In the genomic region with DNA sequence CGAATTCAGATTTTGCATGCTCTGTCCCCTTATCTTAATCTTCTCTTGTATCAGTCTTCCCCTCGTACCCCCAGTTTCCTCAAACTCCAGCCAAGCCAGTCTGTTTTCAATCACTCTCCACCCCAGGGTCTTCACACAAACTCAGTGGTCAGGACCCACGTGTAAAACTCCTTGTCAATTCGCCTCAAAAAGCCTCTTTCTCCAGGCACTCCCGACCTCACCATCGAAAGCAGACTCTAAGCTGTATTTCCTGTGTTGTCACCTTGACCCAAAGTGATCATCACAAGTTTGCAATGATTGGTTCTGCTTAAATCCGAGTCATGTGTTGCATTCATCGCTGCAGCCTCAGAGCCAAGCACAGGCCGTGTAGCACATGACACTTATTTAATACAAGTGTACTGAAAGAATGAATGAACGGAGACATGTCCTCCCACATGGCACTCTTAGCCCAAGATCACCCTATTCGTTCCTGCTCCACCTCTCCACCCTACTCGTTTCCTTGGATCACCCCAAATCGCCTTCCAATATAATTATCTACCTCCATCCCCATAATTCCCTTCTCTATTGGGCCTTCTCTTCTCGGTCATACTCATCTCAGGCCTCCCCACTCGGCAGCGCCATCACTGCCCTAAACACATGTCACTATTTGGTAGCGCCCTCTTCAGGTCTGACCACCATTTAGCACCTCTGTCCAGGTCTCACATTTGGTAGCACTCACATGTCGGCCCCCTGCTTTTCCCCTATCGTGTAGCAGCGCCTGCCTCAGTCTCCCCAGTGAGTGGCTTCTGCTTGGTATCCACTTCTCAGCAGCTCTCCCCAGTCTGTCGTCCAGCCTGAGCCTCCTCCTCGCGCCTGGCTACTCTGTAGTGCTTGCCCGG, we compare ENCODE assay signal across 8 mouse cellular contexts. TPM values are rescaled to one million over a fixed set of nuclear protein-coding genes. Genes with fewer than 3 reads are reported as not detected.
DNase-seq lines count a peak whose midpoint lies in the region; ATAC-seq and TF ChIP-seq lines count a peak whose summit lies in the region.

No protein-coding gene starts in this region.

- H3K4me3 ChIP-seq in hindbrain, embryonic 13.5 days, result peak overlapping the region; percentile 84
- peak overlapping the region; percentile 81 to 92 for H3K4me3 ChIP-seq in liver, embryonic 14.5 days (ENCODE audit: insufficient read depth in 1 of 2, low read depth in 2 of 2, low read length in 2 of 2)
- H3K4me3 ChIP-seq in neural tube, embryonic 15.5 days (replicated peaks), result peak overlapping the region; percentile 74

- peaks cover 31% of the 10 kb centered on the region for H3K36me3 ChIP-seq in hindbrain, embryonic 13.5 days
- peaks cover 12% of the 10 kb centered on the region for H3K36me3 ChIP-seq in liver, embryonic 14.5 days (replicated peaks; ENCODE audit: control insufficient read depth, insufficient read depth, low read depth)
- peaks cover 12% of the 10 kb centered on the region for H3K36me3 ChIP-seq in neural tube, embryonic 15.5 days

- no peak for TF ChIP-seq EP300 in liver, embryonic 14.5 days (IDR thresholded peaks at IDR 0.05; ENCODE audit: low read depth)

- H3K9me3 ChIP-seq in hindbrain, embryonic 13.5 days, result no peaks in the 10 kb centered on the region
- H3K9me3 ChIP-seq in liver, embryonic 14.5 days (ENCODE audit: control insufficient read depth, low read length), result no peaks in the 10 kb centered on the region
- no peaks in the 10 kb centered on the region for H3K9me3 ChIP-seq in neural tube, embryonic 15.5 days (replicated peaks)

- peaks cover 36% of the 10 kb centered on the region for H3K4me1 ChIP-seq in hindbrain, embryonic 13.5 days (replicated peaks)
- peaks cover 21 to 33% of the 10 kb centered on the region in 2 experiments for H3K4me1 ChIP-seq in liver, embryonic 14.5 days (replicated peaks; ENCODE audit: control insufficient read depth in 2 of 2, insufficient read depth in 2 of 2, low read length in 1 of 2)
- H3K4me1 ChIP-seq in neural tube, embryonic 15.5 days, result peaks cover 42% of the 10 kb centered on the region

- no peaks in the 10 kb centered on the region for H3K27me3 ChIP-seq in Patski
- H3K27me3 ChIP-seq in hindbrain, embryonic 13.5 days, result 0 out of 2 replicates have a peak, but pooled peaks cover 5% of the 10 kb centered on the region
- no peaks in the 10 kb centered on the region for H3K27me3 ChIP-seq in liver, embryonic 14.5 days (ENCODE audit: control insufficient read depth, insufficient read depth, low read length)
- H3K27me3 ChIP-seq in neural tube, embryonic 15.5 days (replicated peaks), result no peaks in the 10 kb centered on the region

- peak overlapping the region; percentile 76 for H3K27ac ChIP-seq in hindbrain, embryonic 13.5 days
- peak overlapping the region; percentile 67 for H3K27ac ChIP-seq in liver, embryonic 14.5 days
- peak overlapping the region; percentile 76 for H3K27ac ChIP-seq in neural tube, embryonic 15.5 days (replicated peaks)

- 10% methylated on average over 24 of the region's 24 CpGs for WGBS in hindbrain, embryonic 13.5 days
- WGBS in liver, embryonic 14.5 days (ENCODE audit: insufficient replicate concordance), result under 1% methylated on average over 24 of the region's 24 CpGs
- 10% methylated on average over 24 of the region's 24 CpGs for WGBS in neural tube, embryonic 15.5 days

- H3K4me2 ChIP-seq in hindbrain, embryonic 13.5 days, result peak overlapping the region; percentile 83
- peak overlapping the region; percentile 77 for H3K4me2 ChIP-seq in liver, embryonic 14.5 days (ENCODE audit: low read depth)
- H3K4me2 ChIP-seq in neural tube, embryonic 15.5 days, result peak overlapping the region; percentile 82

- in situ Hi-C loops in Patski (cut with MboI; ENCODE audit: low pct_unique_long_range_greater_than_20kb), result no loop called here

- peak; percentile 86 for ATAC-seq in Patski
- peak; percentile 66; the same call in 1 of the 2 replicates for ATAC-seq in hindbrain, embryonic 13.5 days (ENCODE audit: low FRiP score)
- ATAC-seq in liver, embryonic 14.5 days (ENCODE audit: insufficient read depth), result peak; percentile 63
- peak; percentile 69 for ATAC-seq in neural tube, embryonic 15.5 days (ENCODE audit: low FRiP score)

- H3K9ac ChIP-seq in hindbrain, embryonic 13.5 days, result peak overlapping the region; percentile 88
- peak overlapping the region; percentile 94 for H3K9ac ChIP-seq in liver, embryonic 14.5 days (replicated peaks)
- peak overlapping the region; percentile 79 for H3K9ac ChIP-seq in neural tube, embryonic 15.5 days (replicated peaks)

- CTCF ChIA-PET in Patski (lab: Charles Lee), result interaction anchor here (0.9 to 3.7 kb wide), 4 partner anchors 10 to 78 kb away, joined by 3 to 26 read pairs (median 4); no protein-coding TSS in a partner anchor

- peak; percentile 77 for DNase-seq in layer of hippocampus, adult 11-12 months (ENCODE audit: low spot score)
- no peak for DNase-seq in layer of hippocampus, postnatal 25 days (ENCODE audit: extremely low spot score in 1 of 2, low spot score in 1 of 2)
- DNase-seq in Patski (ENCODE audit: low read depth, low spot score), result peak; percentile 53
- peak; percentile 84 for DNase-seq in embryo, embryonic 11 days
- DNase-seq in liver, embryonic 14.5 days (ENCODE audit: low read depth in 3 of 3, low spot score in 3 of 3), result peak; percentile 61 to 76 (median 68)
- DNase-seq in spleen, postnatal 14 days (ENCODE audit: low spot score in 2 of 2), result no peak

- no peak for TF ChIP-seq CTCF in Patski (IDR thresholded peaks at IDR 0.05)
- peak; percentile 84 for TF ChIP-seq CTCF in liver, embryonic 14.5 days (IDR thresholded peaks at IDR 0.05; ENCODE audit: low read depth)

- POLR2A ChIA-PET in Patski (lab: Charles Lee), result interaction anchor here (1.0 to 1.4 kb wide), 2 partner anchors 11 to 26 kb away, joined by 3 to 4 read pairs; no protein-coding TSS in a partner anchor

RNA-seq across cellular contexts. Expression of a gene that starts 0.8 kb away (rescaled TPM):
- total RNA-seq in layer of hippocampus, postnatal 25 days (2021), result 100 to 1,000 TPM; 150 to 153 TPM
- 106 TPM for polyA plus RNA-seq in Patski (2021)
- polyA plus RNA-seq in hindbrain, embryonic 13.5 days (2015; fragmentation: Nextera tagmentation; extraction: Ambion mirVana), result 109 and 115 TPM in 2 replicates
- polyA plus RNA-seq in liver, embryonic 14.5 days (2012; rRNA removed), result 61.7 and 68.3 TPM in 2 replicates
- polyA plus RNA-seq in liver, embryonic 14.5 days (2014; fragmentation: Nextera tagmentation; extraction: Ambion mirVana), result 38.5 and 42.8 TPM in 2 replicates
- 128 TPM in 2 replicates for polyA plus RNA-seq in neural tube, embryonic 15.5 days (2015; fragmentation: Nextera tagmentation; extraction: Ambion mirVana)

RNA-seq across cellular contexts. Expression of a gene that starts 34.4 kb away (rescaled TPM):
- total RNA-seq in layer of hippocampus, postnatal 25 days (2021), result 1 to 10 TPM; 2.2 to 2.5 TPM
- 0.04 TPM for polyA plus RNA-seq in Patski (2021)
- polyA plus RNA-seq in hindbrain, embryonic 13.5 days (2015; fragmentation: Nextera tagmentation; extraction: Ambion mirVana), result 5.5 and 5.9 TPM in 2 replicates
- polyA plus RNA-seq in liver, embryonic 14.5 days (2012; rRNA removed), result 2.0 and 2.7 TPM in 2 replicates
- polyA plus RNA-seq in liver, embryonic 14.5 days (2014; fragmentation: Nextera tagmentation; extraction: Ambion mirVana), result 1.5 and 2.3 TPM in 2 replicates
- 7.7 and 13.9 TPM in 2 replicates for polyA plus RNA-seq in neural tube, embryonic 15.5 days (2015; fragmentation: Nextera tagmentation; extraction: Ambion mirVana)

RNA-seq across cellular contexts. Expression of a gene that starts 35.3 kb away (rescaled TPM):
- 1 to 10 TPM; 4.1 to 9.1 TPM for total RNA-seq in layer of hippocampus, postnatal 25 days (2021)
- 0.01 TPM for polyA plus RNA-seq in Patski (2021)
- polyA plus RNA-seq in hindbrain, embryonic 13.5 days (2015; fragmentation: Nextera tagmentation; extraction: Ambion mirVana), result 2.8 and 2.9 TPM in 2 replicates
- polyA plus RNA-seq in liver, embryonic 14.5 days (2012; rRNA removed), result 9.8 and 12.2 TPM in 2 replicates
- polyA plus RNA-seq in liver, embryonic 14.5 days (2014; fragmentation: Nextera tagmentation; extraction: Ambion mirVana), result 22.8 and 23.9 TPM in 2 replicates
- 5.3 and 11.7 TPM in 2 replicates for polyA plus RNA-seq in neural tube, embryonic 15.5 days (2015; fragmentation: Nextera tagmentation; extraction: Ambion mirVana)

RNA-seq across cellular contexts. Expression of a gene that starts 44.1 kb away (rescaled TPM):
- 10 to 100 TPM; 52.6 to 53.6 TPM for total RNA-seq in layer of hippocampus, postnatal 25 days (2021)
- polyA plus RNA-seq in Patski (2021), result 0.03 TPM
- polyA plus RNA-seq in hindbrain, embryonic 13.5 days (2015; fragmentation: Nextera tagmentation; extraction: Ambion mirVana), result 3.7 and 4.4 TPM in 2 replicates
- 0.01 and 0.02 TPM in 2 replicates for polyA plus RNA-seq in liver, embryonic 14.5 days (2012; rRNA removed)
- polyA plus RNA-seq in liver, embryonic 14.5 days (2014; fragmentation: Nextera tagmentation; extraction: Ambion mirVana), result 0.03 and 0.04 TPM in 2 replicates
- 5.7 and 6.4 TPM in 2 replicates for polyA plus RNA-seq in neural tube, embryonic 15.5 days (2015; fragmentation: Nextera tagmentation; extraction: Ambion mirVana)

RNA-seq across cellular contexts. Expression of a gene that starts 46.9 kb away (rescaled TPM):
- total RNA-seq in layer of hippocampus, postnatal 25 days (2021), result 1 to 10 TPM; 3.4 to 3.7 TPM
- 0.32 TPM for polyA plus RNA-seq in Patski (2021)
- polyA plus RNA-seq in hindbrain, embryonic 13.5 days (2015; fragmentation: Nextera tagmentation; extraction: Ambion mirVana), result 1.5 and 1.6 TPM in 2 replicates
- polyA plus RNA-seq in liver, embryonic 14.5 days (2012; rRNA removed), result 0.02 and 0.18 TPM in 2 replicates
- polyA plus RNA-seq in liver, embryonic 14.5 days (2014; fragmentation: Nextera tagmentation; extraction: Ambion mirVana), result 0.08 TPM in 2 replicates
- polyA plus RNA-seq in neural tube, embryonic 15.5 days (2015; fragmentation: Nextera tagmentation; extraction: Ambion mirVana), result 2.7 and 2.9 TPM in 2 replicates

Comparison
In these comparisons a context has a peak if more than half of its experiments do, and no peak if none do; other contexts are left out.
1. DNase-seq: peak in layer of hippocampus, adult 11-12 months (single experiment), Patski (single experiment), embryo, embryonic 11 days (single experiment) and liver, embryonic 14.5 days (3 of 3); none in layer of hippocampus, postnatal 25 days (0 of 2) and spleen, postnatal 14 days (0 of 2).
2. Peak in every context shown above with its lines, with median percentiles within 50 percentile points of each other: ATAC-seq, H3K27ac ChIP-seq, H3K4me2 ChIP-seq, H3K4me3 ChIP-seq and H3K9ac ChIP-seq.